Mouse (Mus musculus): ENCODE results near the gene Lef1.

The Lef1 gene

GRCm38 (mm10) chr3:131190671-131191367 is 80.5 kb downstream of the Lef1 start:
- no peak for DNase-seq (ENCODE audit: low spot score)

GRCm38 (mm10) chr3:131191454-131191853 is 81.2 kb downstream of the Lef1 start:
- DNase-seq (ENCODE audit: low spot score), result no peak

- DNase-seq (ENCODE audit: low spot score), result no peak
Measured at GRCm38 (mm10) chr3:131196050-131196449, 85.8 kb downstream of the Lef1 start.

GRCm38 (mm10) chr3:131196507-131197019 is 86.3 kb downstream of the Lef1 start:
- no peak for DNase-seq (ENCODE audit: low spot score)

GRCm38 (mm10) chr3:131198991-131199390 is 88.7 kb downstream of the Lef1 start:
- DNase-seq (ENCODE audit: low spot score), result no peak

GRCm38 (mm10) chr3:131199590-131200288 is 89.5 kb downstream of the Lef1 start:
- peak; percentile 6 for DNase-seq (ENCODE audit: low spot score)

- DNase-seq (ENCODE audit: low spot score), result no peak
Measured at GRCm38 (mm10) chr3:131202311-131202710, 92.0 kb downstream of the Lef1 start.

- DNase-seq (ENCODE audit: low spot score), result no peak
Measured at GRCm38 (mm10) chr3:131207846-131208245, 97.6 kb downstream of the Lef1 start.

GRCm38 (mm10) chr3:131208265-131208891 is 98.1 kb downstream of the Lef1 start:
- peak; percentile 37 for DNase-seq (ENCODE audit: low spot score)

- DNase-seq (ENCODE audit: low spot score), result no peak
Measured at GRCm38 (mm10) chr3:131212200-131212599, 101.9 kb downstream of the Lef1 start.

- no peak for DNase-seq (ENCODE audit: low spot score)
Measured at GRCm38 (mm10) chr3:131214060-131214658, 103.9 kb downstream of the Lef1 start.

GRCm38 (mm10) chr3:131214841-131215240 is 104.6 kb downstream of the Lef1 start:
- DNase-seq (ENCODE audit: low spot score), result no peak

- no peak for DNase-seq (ENCODE audit: low spot score)
Measured at GRCm38 (mm10) chr3:131218636-131219390, 108.5 kb downstream of the Lef1 start.

- DNase-seq (ENCODE audit: low spot score), result no peak
Measured at GRCm38 (mm10) chr3:131228083-131228482, 117.8 kb downstream of the Lef1 start.

GRCm38 (mm10) chr3:131237061-131237460 is 126.8 kb downstream of the Lef1 start:
- no peak for DNase-seq (ENCODE audit: low spot score)

GRCm38 (mm10) chr3:131237785-131238633 is 127.7 kb downstream of the Lef1 start:
- peak; percentile 74 for DNase-seq (ENCODE audit: low spot score)

GRCm38 (mm10) chr3:131245766-131246578 is 135.7 kb downstream of the Lef1 start:
- peak; percentile 67 for DNase-seq (ENCODE audit: low spot score)

- DNase-seq (ENCODE audit: low spot score), result no peak
Measured at GRCm38 (mm10) chr3:131246579-131247046, 136.3 kb downstream of the Lef1 start.

- DNase-seq (ENCODE audit: low spot score), result no peak
Measured at GRCm38 (mm10) chr3:131247447-131247846, 137.2 kb downstream of the Lef1 start.

- no peak for DNase-seq (ENCODE audit: low spot score)
Measured at GRCm38 (mm10) chr3:131247851-131248250, 137.6 kb downstream of the Lef1 start.

Data from lung, postnatal 25 days (tissue).